Mouse (Mus musculus) midbrain, embryonic 11.5 days (tissue): ENCODE results near the gene Tmem109. TPM values are rescaled to one million over a fixed set of nuclear protein-coding genes. Genes with fewer than 3 reads are reported as not detected.

Experiments
- ATAC-seq: fragments of 200-750 bp; cut with Nextera tagmentation; 2 replicates; pipeline ENCODE4 v1.8.0; 2017; ENCODE audit warnings: moderate TSS enrichment, moderate library complexity; ENCODE audit not compliant: low FRiP score
- DNase-seq: peaks from one replicate; pipeline ENCODE4 v3.0.0; 2015; ENCODE audit warnings: low spot score; ENCODE audit errors: missing footprints
- H3K27ac ChIP-seq: fragments of 300-500 bp; sonication (generic); 2 replicates; pipeline ENCODE4 v1.5.1; 2014; ENCODE audit warnings: low read depth, low read length
- H3K27me3 ChIP-seq: fragments of 300-500 bp; sonication (generic); 2 replicates; pipeline ENCODE4 v1.6.1; 2014; ENCODE audit warnings: mild to moderate bottlenecking, low read length, moderate library complexity, mixed read lengths; ENCODE audit not compliant: control insufficient read depth, insufficient read depth
- H3K36me3 ChIP-seq: fragments of 300-500 bp; sonication (generic); 2 replicates; pipeline ENCODE4 v1.6.1; 2014; ENCODE audit warnings: mild to moderate bottlenecking, low read length, moderate library complexity, mixed read lengths; ENCODE audit not compliant: control insufficient read depth, insufficient read depth
- H3K4me1 ChIP-seq: fragments of 300-500 bp; sonication (generic); 2 replicates; pipeline ENCODE4 v1.6.1; 2014; ENCODE audit warnings: low read length; ENCODE audit not compliant: control insufficient read depth, insufficient read depth
- H3K4me2 ChIP-seq: fragments of 300-500 bp; sonication (generic); 2 replicates; pipeline ENCODE4 v1.6.1; 2014; ENCODE audit warnings: mild to moderate bottlenecking, moderate library complexity
- H3K4me3 ChIP-seq: fragments of 300-500 bp; sonication (generic); 2 replicates; pipeline ENCODE4 v1.5.1; 2014; ENCODE audit warnings: low read depth, low read length
- H3K9ac ChIP-seq: fragments of 300-500 bp; sonication (generic); 2 replicates; pipeline ENCODE4 v1.6.1; 2014; ENCODE audit warnings: low read length
- H3K9me3 ChIP-seq: fragments of 300-500 bp; sonication (generic); 2 replicates; pipeline ENCODE4 v1.6.1; 2016; ENCODE audit warnings: low read length; ENCODE audit not compliant: control insufficient read depth
- WGBS: fragments of 180-500 bp; shearing (Covaris S2); extraction: QIAGEN DNeasy Blood & Tissue Kit; methylation state at CpG from one replicate; pipeline ENCODE4 v1.1.7; 2014; 5-methylcytosine and 5-hydroxymethylcytosine counted together
- polyA plus RNA-seq: library from polyadenylated mRNA; unstranded; fragments of >200 nt; fragmentation: Nextera tagmentation; extraction: Ambion mirVana; gene quantifications from 2 replicates; pipeline ENCODE4 v1.2.1, GENCODE M21; 2014

Gene Tmem109
- polyA plus RNA-seq, 1 experiment from 2014 or later: 41.2 TPM

- ATAC-seq (no peak), DNase-seq (peak; percentile 14)
- Histone ChIP-seq H3K27me3 (no peaks in the 10 kb centered on the region), H3K4me1 (peaks cover 11% of the 10 kb centered on the region), H3K4me2 (no peak overlapping the region), H3K4me3 (no peak overlapping the region), H3K9ac (no peak overlapping the region), H3K9me3 (no peaks in the 10 kb centered on the region), H3K27ac (no peak overlapping the region), H3K36me3 (peaks cover 17% of the 10 kb centered on the region)
- WGBS: 90% methylated on average over 8 of the region's 8 CpGs
Measured at GRCm38 (mm10) chr19:10897491-10897890, 15.7 kb upstream of the Tmem109 start.

- Histone ChIP-seq H3K27me3 (no peaks in the 10 kb centered on the region), H3K27ac (no peak overlapping the region), H3K9me3 (no peaks in the 10 kb centered on the region), H3K4me3 (peak overlapping the region; percentile 88; the same call in 1 of the 2 replicates), H3K4me2 (peak overlapping the region; percentile 75), H3K9ac (peak overlapping the region; percentile 91; the same call in 1 of the 2 replicates), H3K36me3 (peaks cover 15% of the 10 kb centered on the region), H3K4me1 (peaks cover 11% of the 10 kb centered on the region)
- ATAC-seq (no peak), DNase-seq (no peak)
- WGBS: 88% methylated on average over 7 of the region's 7 CpGs
Measured at GRCm38 (mm10) chr19:10896849-10897248, 15.0 kb upstream of the Tmem109 start.

GRCm38 (mm10) chr19:10895708-10896107 lies 13.9 kb upstream of the Tmem109 start:
- no peak for ATAC-seq
- DNase-seq: peak; percentile 91
- Histone ChIP-seq H3K36me3 (peaks cover 7% of the 10 kb centered on the region), H3K4me1 (peaks cover 11% of the 10 kb centered on the region), H3K4me2 (peak overlapping the region; percentile 75), H3K9me3 (no peaks in the 10 kb centered on the region), H3K4me3 (peak overlapping the region; percentile 88), H3K27ac (peak overlapping the region; percentile 74), H3K9ac (peak overlapping the region; percentile 91), H3K27me3 (no peaks in the 10 kb centered on the region)
- 3% methylated on average over 16 of the region's 16 CpGs for WGBS

- Histone ChIP-seq H3K4me3 (peak within 1 kb of the TSS; percentile 88), H3K4me2 (peak within 1 kb of the TSS; percentile 75), H3K36me3 (peaks cover 2% of the 10 kb centered on the region; the same call in 1 of the 2 replicates), H3K27ac (peak within 1 kb of the TSS; percentile 74), H3K9me3 (no peaks in the 10 kb centered on the region), H3K27me3 (no peaks in the 10 kb centered on the region), H3K9ac (peak within 1 kb of the TSS; percentile 91), H3K4me1 (peaks cover 11% of the 10 kb centered on the region)
- peak; percentile 97 for ATAC-seq
- peak; percentile 100 for DNase-seq
- under 1% methylated on average over 43 of the region's 43 CpGs for WGBS
Measured at GRCm38 (mm10) chr19:10895016-10895528, 13.3 kb upstream of the Tmem109 start, which contains the start of gene Prpf19. Prpf19 (plus strand) TSS chr19:10895231.

- peak; percentile 61 for DNase-seq
- ATAC-seq: no peak
Measured at GRCm38 (mm10) chr19:10892201-10892600, 10.4 kb upstream of the Tmem109 start.

GRCm38 (mm10) chr19:10880975-10881425 lies 801 bp downstream of the Tmem109 start:
- DNase-seq: no peak
- Histone ChIP-seq H3K4me1 (peaks cover 12% of the 10 kb centered on the region; the same call in 1 of the 2 replicates), H3K4me2 (peak overlapping the region; percentile 83), H3K9me3 (peaks cover 2% of the 10 kb centered on the region; the same call in 1 of the 2 replicates), H3K4me3 (peak overlapping the region; percentile 49), H3K27ac (peak overlapping the region; percentile 95), H3K27me3 (no peaks in the 10 kb centered on the region), H3K36me3 (no peaks in the 10 kb centered on the region), H3K9ac (peak overlapping the region; percentile 88)
- no peak for ATAC-seq
- WGBS: 2% methylated on average over 14 of the region's 14 CpGs

More at GRCm38 (mm10) chr19:10892201-10892600, 10.4 kb upstream of the Tmem109 start:
- Histone ChIP-seq H3K36me3 (no peaks in the 10 kb centered on the region), H3K9me3 (no peaks in the 10 kb centered on the region), H3K27me3 (no peaks in the 10 kb centered on the region), H3K9ac (no peak overlapping the region), H3K4me3 (no peak overlapping the region), H3K27ac (no peak overlapping the region), H3K4me2 (no peak overlapping the region), H3K4me1 (peaks cover 10% of the 10 kb centered on the region)
- 91% methylated on average over 3 of the region's 3 CpGs for WGBS

- H3K4me2 ChIP-seq: peak overlapping the region; percentile 83
- peak; percentile 87 for DNase-seq
- H3K27ac ChIP-seq: peak overlapping the region; percentile 95
- peaks cover 2% of the 10 kb centered on the region; the same call in 1 of the 2 replicates for H3K9me3 ChIP-seq
- H3K9ac ChIP-seq: peak overlapping the region; percentile 88
- peaks cover 12% of the 10 kb centered on the region; the same call in 1 of the 2 replicates for H3K4me1 ChIP-seq
- ATAC-seq: no peak
- WGBS: 41% methylated on average over 7 of the region's 7 CpGs
- H3K36me3 ChIP-seq: no peaks in the 10 kb centered on the region
- H3K4me3 ChIP-seq: peak overlapping the region; percentile 49
- H3K27me3 ChIP-seq: no peaks in the 10 kb centered on the region
Measured at GRCm38 (mm10) chr19:10880085-10880974, 1.5 kb downstream of the Tmem109 start.

- WGBS: 93% methylated on average over 7 of the region's 7 CpGs
- H3K9ac ChIP-seq: no peak overlapping the region
- no peaks in the 10 kb centered on the region for H3K9me3 ChIP-seq
- H3K36me3 ChIP-seq: peaks cover 7% of the 10 kb centered on the region
- H3K4me1 ChIP-seq: peaks cover 12% of the 10 kb centered on the region; the same call in 1 of the 2 replicates
- no peak overlapping the region for H3K4me2 ChIP-seq
- H3K4me3 ChIP-seq: no peak overlapping the region
- no peaks in the 10 kb centered on the region for H3K27me3 ChIP-seq
- ATAC-seq: no peak
- DNase-seq: peak; percentile 10
- H3K27ac ChIP-seq: no peak overlapping the region
Measured at GRCm38 (mm10) chr19:10878201-10878837, 3.5 kb downstream of the Tmem109 start.
